Mouse (Mus musculus): ENCODE measurements at regions not wholly inside any gene's neighbourhood (a gene's known extent, or its start where the extent isn't known, plus 50 kb on each side); places are given as distances from the start of the nearest gene placed in this dataset.

- intact Hi-C loops (cut with DNase I) = no loop called here
- DNase-seq (ENCODE audit: low spot score in 2 of 2) = no peak
These were observed 636.6 kb upstream of the Fam160b2 start for GRCm38 (mm10) chr14:71236192-71236591.

- intact Hi-C loops (cut with DNase I) = no loop called here
These were observed 635.3 kb upstream of the Fam160b2 start for GRCm38 (mm10) chr14:71234900-71235299.

GRCm38 (mm10) chr14:71234276-71234675 is 634.6 kb upstream of the Fam160b2 start:
- DNase-seq (ENCODE audit: low spot score in 2 of 2) = no peak
- intact Hi-C loops (cut with DNase I) = no loop called here

More at GRCm38 (mm10) chr14:71234900-71235299, 635.3 kb upstream of the Fam160b2 start:
- no peak for DNase-seq (ENCODE audit: low spot score in 2 of 2)

GRCm38 (mm10) chr14:71231223-71231815 is 631.7 kb upstream of the Fam160b2 start:
- intact Hi-C loops (cut with DNase I) = no loop called here
- no peak for DNase-seq (ENCODE audit: low spot score in 2 of 2)

GRCm38 (mm10) chr14:71230484-71231188 is 631.0 kb upstream of the Fam160b2 start:
- intact Hi-C loops (cut with DNase I) = no loop called here
- peak in 1 of 2 experiments; percentile 62 for DNase-seq (ENCODE audit: low spot score in 2 of 2)

- DNase-seq (ENCODE audit: low spot score in 2 of 2) = no peak
- intact Hi-C loops (cut with DNase I) = no loop called here
These were observed 630.3 kb upstream of the Fam160b2 start for GRCm38 (mm10) chr14:71229955-71230354.

- no peak for DNase-seq (ENCODE audit: low spot score in 2 of 2)
- intact Hi-C loops (cut with DNase I) = no loop called here
These were observed 629.3 kb upstream of the Fam160b2 start for GRCm38 (mm10) chr14:71228894-71229446.

GRCm38 (mm10) chr14:71217041-71217440 is 617.4 kb upstream of the Fam160b2 start:
- no peak for DNase-seq (ENCODE audit: low spot score in 2 of 2)
- intact Hi-C loops (cut with DNase I) = no loop called here

- DNase-seq (ENCODE audit: low spot score in 2 of 2) = no peak
- intact Hi-C loops (cut with DNase I) = no loop called here
These were observed 611.8 kb upstream of the Fam160b2 start for GRCm38 (mm10) chr14:71211359-71211978.

- intact Hi-C loops (cut with DNase I) = no loop called here
- DNase-seq (ENCODE audit: low spot score in 2 of 2) = no peak
These were observed 603.8 kb upstream of the Fam160b2 start for GRCm38 (mm10) chr14:71203459-71203858.

GRCm38 (mm10) chr14:71200917-71201316 is 601.3 kb upstream of the Fam160b2 start:
- no peak for DNase-seq (ENCODE audit: low spot score in 2 of 2)
- intact Hi-C loops (cut with DNase I) = no loop called here

GRCm38 (mm10) chr14:71199178-71199879 is 599.7 kb upstream of the Fam160b2 start:
- intact Hi-C loops (cut with DNase I) = no loop called here
- no peak for DNase-seq (ENCODE audit: low spot score in 2 of 2)

GRCm38 (mm10) chr14:71194219-71194618 is 594.6 kb upstream of the Fam160b2 start:
- intact Hi-C loops (cut with DNase I) = no loop called here
- DNase-seq (ENCODE audit: low spot score in 2 of 2) = no peak

GRCm38 (mm10) chr14:71192486-71192885 is 592.9 kb upstream of the Fam160b2 start:
- no peak for DNase-seq (ENCODE audit: low spot score in 2 of 2)
- intact Hi-C loops (cut with DNase I) = no loop called here

- intact Hi-C loops (cut with DNase I) = no loop called here
- no peak for DNase-seq (ENCODE audit: low spot score in 2 of 2)
These were observed 589.7 kb upstream of the Fam160b2 start for GRCm38 (mm10) chr14:71189360-71189759.

GRCm38 (mm10) chr14:71177341-71177740 is 577.7 kb upstream of the Fam160b2 start:
- intact Hi-C loops (cut with DNase I) = no loop called here
- no peak for DNase-seq (ENCODE audit: low spot score in 2 of 2)

- DNase-seq (ENCODE audit: low spot score in 2 of 2) = no peak
- intact Hi-C loops (cut with DNase I) = no loop called here
These were observed 574.5 kb upstream of the Fam160b2 start for GRCm38 (mm10) chr14:71174175-71174574.

GRCm38 (mm10) chr14:71159556-71159955 is 559.9 kb upstream of the Fam160b2 start:
- intact Hi-C loops (cut with DNase I) = no loop called here
- no peak for DNase-seq (ENCODE audit: low spot score in 2 of 2)

- intact Hi-C loops (cut with DNase I) = no loop called here
- no peak for DNase-seq (ENCODE audit: low spot score in 2 of 2)
These were observed 542.8 kb upstream of the Fam160b2 start for GRCm38 (mm10) chr14:71142465-71142864.

GRCm38 (mm10) chr14:71129771-71130211 is 530.2 kb upstream of the Fam160b2 start:
- DNase-seq (ENCODE audit: low spot score in 2 of 2) = no peak
- intact Hi-C loops (cut with DNase I) = no loop called here

Data from left cerebral cortex, postnatal 25 days (tissue).